Mouse (Mus musculus) ES-E14 (cell line): ENCODE data around the gene Dalrd3.

Source experiments
- CHD2 ChIP-seq: IDR thresholded peaks from 2 replicates; pipeline ENCODE4 v1.6.1; 2014; ENCODE audit warnings: mild to moderate bottlenecking, low read depth, low read length, inconsistent platforms
- HCFC1 ChIP-seq: IDR thresholded peaks from 2 replicates; pipeline ENCODE4 v1.6.1; 2012; ENCODE audit warnings: low read length, inconsistent platforms, borderline replicate concordance; ENCODE audit not compliant: insufficient read depth
- MAFK ChIP-seq: IDR thresholded peaks from 2 replicates; pipeline ENCODE4 v1.6.1; 2014; ENCODE audit warnings: mild to moderate bottlenecking, low read depth, low read length, inconsistent platforms; ENCODE audit not compliant: insufficient read depth
- ZC3H11A ChIP-seq: IDR thresholded peaks from 2 replicates; pipeline ENCODE4 v1.6.1; 2012; ENCODE audit warnings: low read depth, mild to moderate bottlenecking, inconsistent platforms, low read length, borderline replicate concordance
- ZNF384 ChIP-seq: IDR thresholded peaks from 2 replicates; pipeline ENCODE4 v1.6.1; 2012; ENCODE audit warnings: low read depth, low read length, inconsistent platforms

- TF ChIP-seq HCFC1 (no peak), CHD2 (no peak), ZNF384 (no peak), MAFK (no peak), ZC3H11A (no peak)
Observed at GRCm38 (mm10) chr9:108565881-108566814, 3.5 kb upstream of the Dalrd3 start.
